Mouse (Mus musculus) right cerebral cortex, adult 18-20 months (tissue): ENCODE results near the gene Tcp11l1.
A peak's percentile ranks its signal among the peaks of the same experiment; 100 is the strongest.

ENCODE experiments used
- DNase-seq: peaks from one replicate; pipeline ENCODE4 v3.0.0; 2022; ENCODE audit warnings: mixed read lengths

Gene Tcp11l1

GRCm38 (mm10) chr2:104710670-104711370, 1.1 kb downstream of the Tcp11l1 start:
- no peak for DNase-seq

- DNase-seq: no peak
Observed at GRCm38 (mm10) chr2:104709786-104710337, 2.1 kb downstream of the Tcp11l1 start.

- no peak for DNase-seq
Observed at GRCm38 (mm10) chr2:104704355-104704754, 7.6 kb downstream of the Tcp11l1 start.

GRCm38 (mm10) chr2:104703158-104703557, 8.8 kb downstream of the Tcp11l1 start:
- no peak for DNase-seq

- DNase-seq: no peak
Observed at GRCm38 (mm10) chr2:104699659-104700058, 12.3 kb downstream of the Tcp11l1 start.

GRCm38 (mm10) chr2:104692551-104692950, 19.4 kb downstream of the Tcp11l1 start:
- DNase-seq: no peak

- DNase-seq: no peak
Observed at GRCm38 (mm10) chr2:104690720-104691119, 21.2 kb downstream of the Tcp11l1 start.

GRCm38 (mm10) chr2:104688724-104689123, 23.2 kb downstream of the Tcp11l1 start:
- DNase-seq: peak; percentile 21

GRCm38 (mm10) chr2:104688321-104688720, 23.6 kb downstream of the Tcp11l1 start:
- DNase-seq: no peak

GRCm38 (mm10) chr2:104687261-104687660, 24.7 kb downstream of the Tcp11l1 start:
- no peak for DNase-seq

- DNase-seq: peak; percentile 83
Observed at GRCm38 (mm10) chr2:104685418-104685817, 26.6 kb downstream of the Tcp11l1 start.

- no peak for DNase-seq
Observed at GRCm38 (mm10) chr2:104684771-104685170, 27.2 kb downstream of the Tcp11l1 start.

GRCm38 (mm10) chr2:104677326-104677725, 34.6 kb downstream of the Tcp11l1 start:
- DNase-seq: no peak

- no peak for DNase-seq
Observed at GRCm38 (mm10) chr2:104671724-104672123, 40.2 kb downstream of the Tcp11l1 start.

- no peak for DNase-seq
Observed at GRCm38 (mm10) chr2:104669122-104669804, 42.7 kb downstream of the Tcp11l1 start.

- no peak for DNase-seq
Observed at GRCm38 (mm10) chr2:104663372-104664100, 48.4 kb downstream of the Tcp11l1 start.

- DNase-seq: no peak
Observed at GRCm38 (mm10) chr2:104658659-104659058, 53.3 kb downstream of the Tcp11l1 start.

GRCm38 (mm10) chr2:104615985-104616711, 95.8 kb downstream of the Tcp11l1 start:
- no peak for DNase-seq

- DNase-seq: no peak
Observed at GRCm38 (mm10) chr2:104614786-104615185, 97.2 kb downstream of the Tcp11l1 start.
